ENCODE assay signal across 8 mouse cellular contexts in genomic region chr7:80026118-80026989, GRCm38 (mm10). TPM values are rescaled to one million over a fixed set of nuclear protein-coding genes. Genes with fewer than 3 reads are reported as not detected.
DNase-seq lines count a peak whose midpoint lies in the region; ATAC-seq lines count a peak whose summit lies in the region.

No protein-coding gene starts in this region.

- no peaks in the 10 kb centered on the region for H3K27me3 ChIP-seq in forebrain, embryonic 16.5 days (replicated peaks; ENCODE audit: control insufficient read depth, insufficient read depth, low read length)
- H3K27me3 ChIP-seq in hindbrain, embryonic 15.5 days: no peaks in the 10 kb centered on the region
- no peaks in the 10 kb centered on the region for H3K27me3 ChIP-seq in midbrain, embryonic 12.5 days
- no peaks in the 10 kb centered on the region for H3K27me3 ChIP-seq in stomach, embryonic 15.5 days (replicated peaks)

- H3K9me3 ChIP-seq in forebrain, embryonic 16.5 days (ENCODE audit: control insufficient read depth, low read length): no peaks in the 10 kb centered on the region
- H3K9me3 ChIP-seq in hindbrain, embryonic 15.5 days: no peaks in the 10 kb centered on the region
- no peaks in the 10 kb centered on the region for H3K9me3 ChIP-seq in midbrain, embryonic 12.5 days
- no peaks in the 10 kb centered on the region for H3K9me3 ChIP-seq in stomach, embryonic 15.5 days

- H3K4me3 ChIP-seq in forebrain, embryonic 16.5 days (replicated peaks; ENCODE audit: low read length): peak overlapping the region; percentile 57
- H3K4me3 ChIP-seq in hindbrain, embryonic 15.5 days: peak overlapping the region; percentile 91
- H3K4me3 ChIP-seq in midbrain, embryonic 12.5 days: peak overlapping the region; percentile 89
- peak overlapping the region; percentile 92 for H3K4me3 ChIP-seq in stomach, embryonic 15.5 days (replicated peaks)

- H3K9ac ChIP-seq in forebrain, embryonic 16.5 days (replicated peaks; ENCODE audit: low read depth, low read length): peak overlapping the region; percentile 96
- peak overlapping the region; percentile 90 for H3K9ac ChIP-seq in hindbrain, embryonic 15.5 days
- peak overlapping the region; percentile 98 for H3K9ac ChIP-seq in midbrain, embryonic 12.5 days (replicated peaks)
- H3K9ac ChIP-seq in stomach, embryonic 15.5 days: peak overlapping the region; percentile 82

- peaks cover 33% of the 10 kb centered on the region for H3K4me1 ChIP-seq in forebrain, embryonic 16.5 days (replicated peaks; ENCODE audit: control insufficient read depth, insufficient read depth, low read length)
- peaks cover 32% of the 10 kb centered on the region for H3K4me1 ChIP-seq in hindbrain, embryonic 15.5 days (replicated peaks)
- peaks cover 46% of the 10 kb centered on the region for H3K4me1 ChIP-seq in midbrain, embryonic 12.5 days
- H3K4me1 ChIP-seq in stomach, embryonic 15.5 days: peaks cover 31% of the 10 kb centered on the region

- peak overlapping the region; percentile 86 for H3K4me2 ChIP-seq in forebrain, embryonic 16.5 days (ENCODE audit: low read length)
- H3K4me2 ChIP-seq in hindbrain, embryonic 15.5 days: peak overlapping the region; percentile 84
- peak overlapping the region; percentile 83 for H3K4me2 ChIP-seq in midbrain, embryonic 12.5 days (replicated peaks)
- peak overlapping the region; percentile 87 for H3K4me2 ChIP-seq in stomach, embryonic 15.5 days

- WGBS in forebrain, embryonic 16.5 days: 0% methylated on average over 22 of the region's 59 CpGs
- 2% methylated on average over 42 of the region's 59 CpGs for WGBS in hindbrain, embryonic 15.5 days
- WGBS in midbrain, embryonic 12.5 days: 0% methylated on average over 2 of the region's 59 CpGs
- under 1% methylated on average over 26 of the region's 59 CpGs for WGBS in stomach, embryonic 15.5 days

- peak; percentile 71 to 72 for DNase-seq in heart, adult 18-20 months
- DNase-seq in heart, postnatal 25 days (ENCODE audit: low spot score): no peak
- peak; percentile 71 for DNase-seq in brain, embryonic 18.5 days (ENCODE audit: low read depth, low spot score)
- peak; percentile 66 for DNase-seq in left cerebral cortex, postnatal 4 days

- ATAC-seq in forebrain, embryonic 16.5 days: peak; percentile 69
- ATAC-seq in hindbrain, embryonic 15.5 days (ENCODE audit: low FRiP score, low read depth): peak; percentile 54
- peak; percentile 31; the same call in 1 of the 2 replicates for ATAC-seq in midbrain, embryonic 12.5 days (ENCODE audit: low FRiP score, low read depth)
- 0 out of 2 replicates have a peak, but pooled peaks have one; percentile 13 for ATAC-seq in stomach, embryonic 15.5 days (ENCODE audit: insufficient read depth, low FRiP score, low read depth)

- H3K27ac ChIP-seq in forebrain, embryonic 16.5 days (ENCODE audit: low read length): peak overlapping the region; percentile 97
- H3K27ac ChIP-seq in hindbrain, embryonic 15.5 days (replicated peaks): peak overlapping the region; percentile 96
- H3K27ac ChIP-seq in midbrain, embryonic 12.5 days (replicated peaks): peak overlapping the region; percentile 96
- peak overlapping the region; percentile 99 for H3K27ac ChIP-seq in stomach, embryonic 15.5 days

- no peaks in the 10 kb centered on the region for H3K36me3 ChIP-seq in forebrain, embryonic 16.5 days (ENCODE audit: control insufficient read depth, insufficient read depth)
- no peaks in the 10 kb centered on the region for H3K36me3 ChIP-seq in hindbrain, embryonic 15.5 days
- H3K36me3 ChIP-seq in midbrain, embryonic 12.5 days: peaks cover 6% of the 10 kb centered on the region; the same call in 1 of the 2 replicates
- no peaks in the 10 kb centered on the region for H3K36me3 ChIP-seq in stomach, embryonic 15.5 days

- intact Hi-C loops in heart, postnatal 25 days (cut with DNase I): loop anchor here (10.0 kb wide), 1 partner anchor 188 kb away; no protein-coding TSS in a partner anchor
- intact Hi-C loops in left cerebral cortex, postnatal 4 days (cut with DNase I): loop anchor here (5.0 kb wide), 1 partner anchor 46 kb away; no protein-coding TSS in a partner anchor

RNA-seq across cellular contexts. Expression of gene Zfp710, which starts 1.7 kb away (rescaled TPM):
- 10 to 100 TPM; 21.6 to 22.4 TPM for total RNA-seq in heart, adult 18-20 months (2021)
- 10 to 100 TPM; 27.7 to 29.9 TPM for total RNA-seq in heart, postnatal 25 days (2021)
- 18.7 and 19.6 TPM in 2 replicates for polyA plus RNA-seq in forebrain, embryonic 16.5 days (2015; fragmentation: Nextera tagmentation; extraction: Ambion mirVana)
- polyA plus RNA-seq in hindbrain, embryonic 15.5 days (2015; fragmentation: Nextera tagmentation; extraction: Ambion mirVana): 16.3 and 17.2 TPM in 2 replicates
- total RNA-seq in left cerebral cortex, postnatal 4 days (2021): 10 to 100 TPM; 19.3 to 23.7 TPM
- 31.1 and 32.8 TPM in 2 replicates for polyA plus RNA-seq in midbrain, embryonic 12.5 days (2016; fragmentation: Nextera tagmentation; extraction: Ambion mirVana)
- polyA plus RNA-seq in stomach, embryonic 15.5 days (2015; fragmentation: Nextera tagmentation; extraction: Ambion mirVana): 14.9 and 15.8 TPM in 2 replicates

Comparison
In these comparisons a context has a peak if more than half of its experiments do, and no peak if none do; other contexts are left out.
1. ATAC-seq: peak in every context shown above with its lines; median percentile 69 in forebrain, embryonic 16.5 days; 54 in hindbrain, embryonic 15.5 days; 31 in midbrain, embryonic 12.5 days; 13 in stomach, embryonic 15.5 days.